Mouse (Mus musculus) midbrain, embryonic 15.5 days (tissue): ENCODE data around the gene Patz1. TPM values are rescaled to one million over a fixed set of nuclear protein-coding genes. Genes with fewer than 3 reads are reported as not detected.

Experiments used
- ATAC-seq: fragments of 200-750 bp; cut with Nextera tagmentation; replicated peaks from 2 replicates; pipeline ENCODE4 v1.8.0; 2017; ENCODE audit warnings: moderate TSS enrichment
- H3K27ac ChIP-seq: fragments of 300-500 bp; sonication (generic); 2 replicates; pipeline ENCODE4 v1.5.1; 2015; ENCODE audit warnings: mild to moderate bottlenecking, inconsistent platforms
- H3K27me3 ChIP-seq: fragments of 300-500 bp; sonication (generic); replicated peaks from 2 replicates; pipeline ENCODE4 v1.6.1; 2015; ENCODE audit warnings: inconsistent platforms
- H3K36me3 ChIP-seq: fragments of 300-500 bp; sonication (generic); replicated peaks from 2 replicates; pipeline ENCODE4 v1.6.1; 2015; ENCODE audit warnings: inconsistent platforms
- H3K4me1 ChIP-seq: fragments of 300-500 bp; sonication (generic); 2 replicates; pipeline ENCODE4 v1.6.1; 2015; ENCODE audit warnings: inconsistent platforms
- H3K4me2 ChIP-seq: fragments of 300-500 bp; sonication (generic); 2 replicates; pipeline ENCODE4 v1.6.1; 2015; ENCODE audit warnings: inconsistent platforms, mild to moderate bottlenecking, moderate library complexity
- H3K4me3 ChIP-seq: fragments of 300-500 bp; sonication (generic); 2 replicates; pipeline ENCODE4 v1.5.1; 2015; ENCODE audit warnings: mild to moderate bottlenecking, inconsistent platforms
- H3K9ac ChIP-seq: fragments of 300-500 bp; sonication (generic); 2 replicates; pipeline ENCODE4 v1.6.1; 2015; ENCODE audit warnings: mild to moderate bottlenecking, inconsistent platforms
- H3K9me3 ChIP-seq: fragments of 300-500 bp; sonication (generic); 2 replicates; pipeline ENCODE4 v1.6.1; 2016; ENCODE audit warnings: inconsistent platforms
- WGBS: fragments of 180-500 bp; shearing (Covaris S2); methylation state at CpG from one replicate; pipeline ENCODE4 v1.1.7; 2015; ENCODE audit warnings: mixed read lengths; 5-methylcytosine and 5-hydroxymethylcytosine counted together
- polyA plus RNA-seq: library from polyadenylated mRNA; unstranded; fragments of >200 nt; fragmentation: Nextera tagmentation; extraction: Ambion mirVana; gene quantifications from 2 replicates; pipeline ENCODE4 v1.2.1, GENCODE M21; 2015

Patz1 gene
- polyA plus RNA-seq, 1 experiment from 2014 or later: 60.9 TPM

DNA sequence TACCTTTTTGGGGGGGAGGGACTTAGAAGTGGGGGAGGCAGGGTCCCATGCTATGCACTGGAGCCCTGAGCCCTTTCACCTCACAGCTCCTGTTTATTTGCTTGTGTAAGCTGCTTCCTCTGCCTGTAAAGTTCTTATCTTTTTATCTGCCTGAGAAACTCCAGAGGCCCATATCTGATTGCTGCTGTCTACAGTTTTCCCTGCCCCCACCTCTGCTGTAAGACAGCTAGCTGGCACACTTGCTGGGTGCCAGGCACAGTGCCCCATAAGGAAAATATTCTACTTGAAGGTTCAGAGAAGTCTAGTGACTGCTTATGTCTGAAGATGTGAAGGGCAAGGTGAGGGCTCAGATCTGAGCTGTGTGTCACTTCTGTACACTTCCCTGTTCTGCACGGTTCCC, 24.6 kb downstream of the Patz1 start:
- no peak for ATAC-seq
- H3K36me3 ChIP-seq: peaks cover 25% of the 10 kb centered on the region
- WGBS: 93% methylated on average over 1 of the region's 1 CpGs
- no peaks in the 10 kb centered on the region for H3K4me1 ChIP-seq
- no peak overlapping the region for H3K9ac ChIP-seq
- H3K27me3 ChIP-seq: no peaks in the 10 kb centered on the region
- H3K4me2 ChIP-seq: no peak overlapping the region
- no peak overlapping the region for H3K27ac ChIP-seq
- no peaks in the 10 kb centered on the region for H3K9me3 ChIP-seq
- no peak overlapping the region for H3K4me3 ChIP-seq

GRCm38 (mm10) chr11:3314148-3314547, 25.5 kb downstream of the Patz1 start:
- no peak overlapping the region for H3K4me2 ChIP-seq
- H3K4me3 ChIP-seq: no peak overlapping the region
- no peaks in the 10 kb centered on the region for H3K4me1 ChIP-seq
- H3K36me3 ChIP-seq: peaks cover 16% of the 10 kb centered on the region
- H3K27me3 ChIP-seq: no peaks in the 10 kb centered on the region
- 29% methylated on average over 2 of the region's 2 CpGs for WGBS
- no peak overlapping the region for H3K9ac ChIP-seq
- no peaks in the 10 kb centered on the region for H3K9me3 ChIP-seq
- H3K27ac ChIP-seq: no peak overlapping the region
- ATAC-seq: 0 out of 2 replicates have a peak, but pooled peaks have one; percentile 35

DNA sequence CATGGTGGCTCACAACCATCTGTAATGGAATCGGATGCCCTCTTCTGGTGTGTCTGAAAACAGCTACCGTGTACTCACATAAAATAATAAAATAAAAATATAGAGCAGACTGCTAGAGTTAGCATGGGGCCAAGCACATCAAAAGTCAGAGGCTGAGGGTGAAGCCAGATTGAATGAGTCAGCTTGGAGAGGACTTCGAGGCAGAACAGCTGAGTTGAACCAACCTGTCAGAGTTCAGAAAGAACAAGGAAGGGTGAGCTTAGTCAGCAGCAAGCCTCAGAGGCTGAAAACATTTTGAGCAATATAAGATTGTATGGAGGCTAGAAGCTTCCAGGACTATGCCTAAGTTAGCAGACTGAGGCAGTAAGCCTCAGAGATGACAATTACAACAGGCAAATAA, 29.6 kb downstream of the Patz1 start:
- Histone ChIP-seq H3K4me2 (no peak overlapping the region), H3K4me3 (no peak overlapping the region), H3K9ac (no peak overlapping the region), H3K27me3 (no peaks in the 10 kb centered on the region), H3K27ac (no peak overlapping the region), H3K36me3 (no peaks in the 10 kb centered on the region), H3K9me3 (no peaks in the 10 kb centered on the region), H3K4me1 (no peaks in the 10 kb centered on the region)
- ATAC-seq: no peak
- 89% methylated on average over 3 of the region's 3 CpGs for WGBS

- H3K27me3 ChIP-seq: no peaks in the 10 kb centered on the region
- 85% methylated on average over 5 of the region's 5 CpGs for WGBS
- no peak overlapping the region for H3K4me2 ChIP-seq
- H3K27ac ChIP-seq: no peak overlapping the region
- no peaks in the 10 kb centered on the region for H3K9me3 ChIP-seq
- no peak for ATAC-seq
- H3K4me3 ChIP-seq: no peak overlapping the region
- no peaks in the 10 kb centered on the region for H3K36me3 ChIP-seq
- H3K9ac ChIP-seq: no peak overlapping the region
- H3K4me1 ChIP-seq: peaks cover 27% of the 10 kb centered on the region
Observed at GRCm38 (mm10) chr11:3328271-3328670, 39.6 kb downstream of the Patz1 start.

DNA sequence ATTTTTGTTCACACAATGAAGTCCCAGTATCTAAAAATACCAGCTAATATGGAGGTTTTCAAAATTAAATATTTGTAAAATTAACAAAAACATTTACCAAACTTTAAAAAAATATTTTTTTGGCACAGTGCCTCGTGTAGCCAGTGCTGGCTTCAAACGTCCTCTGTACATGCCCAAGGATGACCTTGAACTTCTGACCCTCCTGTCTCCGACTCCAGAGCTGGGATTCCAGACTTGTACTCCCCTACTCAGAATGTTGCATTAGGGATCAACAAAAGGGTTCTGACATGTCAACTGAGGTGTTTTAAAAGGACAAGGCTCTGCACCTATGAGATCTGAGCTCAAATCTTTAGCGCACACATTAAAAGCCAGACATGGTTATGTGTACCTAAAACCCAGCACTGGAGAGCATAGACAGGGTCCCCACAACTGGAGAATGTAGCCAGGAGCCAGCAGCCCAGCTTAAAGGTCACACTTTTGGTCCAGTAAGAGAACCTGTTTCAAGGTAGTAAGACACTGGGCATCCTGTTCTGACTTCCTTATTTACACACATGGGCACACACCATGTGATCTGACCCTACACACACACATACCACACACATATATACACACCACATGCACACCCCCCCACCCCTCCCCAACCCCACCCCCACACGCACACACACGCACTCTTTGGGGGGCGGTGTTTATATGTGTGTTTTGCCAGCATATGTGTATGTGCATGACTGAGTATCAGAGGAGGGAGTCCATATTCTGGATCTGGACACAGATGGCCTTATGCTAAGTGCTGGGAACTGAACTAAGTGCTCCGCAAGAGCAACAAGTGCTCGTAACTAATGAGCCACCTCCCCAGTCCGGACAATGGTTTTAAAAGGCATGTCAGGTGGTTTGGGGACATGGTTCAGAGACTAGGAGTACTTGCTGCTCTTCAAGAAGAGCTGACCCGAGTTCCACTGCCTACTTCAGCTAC, 40.4 kb downstream of the Patz1 start:
- Histone ChIP-seq H3K4me3 (no peak overlapping the region), H3K27ac (no peak overlapping the region), H3K9ac (no peak overlapping the region), H3K4me2 (no peak overlapping the region), H3K9me3 (no peaks in the 10 kb centered on the region), H3K36me3 (peaks cover 2% of the 10 kb centered on the region; the same call in 1 of the 2 replicates), H3K4me1 (peaks cover 27% of the 10 kb centered on the region), H3K27me3 (no peaks in the 10 kb centered on the region)
- 77% methylated on average over 11 of the region's 11 CpGs for WGBS
- ATAC-seq: no peak

DNA sequence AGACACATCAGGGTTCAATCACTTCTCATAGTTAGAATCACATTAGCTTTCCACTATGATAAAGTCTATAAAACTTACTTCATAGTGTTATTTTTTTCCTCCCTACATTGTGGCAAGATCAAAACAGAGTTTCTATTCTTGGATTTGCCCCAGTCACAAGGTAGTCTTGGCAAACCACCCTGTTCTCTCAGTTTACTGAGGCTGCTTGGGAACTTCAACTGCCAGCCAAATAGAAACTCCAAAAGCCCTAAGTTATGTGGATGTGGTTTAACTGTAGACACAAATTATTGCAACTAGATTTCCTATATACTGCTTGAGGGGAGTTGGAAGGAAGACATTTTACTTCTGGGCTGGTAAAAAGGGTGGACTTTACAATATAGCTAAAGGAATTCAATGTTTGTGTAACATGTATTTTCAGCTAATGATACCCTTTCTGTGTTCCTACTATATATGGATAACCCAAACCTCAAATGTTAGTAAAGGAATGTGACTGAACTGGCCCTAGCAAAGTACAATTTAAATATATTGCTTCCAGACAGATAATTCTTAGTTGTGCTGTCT, 41.3 kb downstream of the Patz1 start, which contains the start of gene Pik3ip1:
TSS of gene Pik3ip1 (plus strand) at position 511 of the 561 bp plus-strand sequence.
- no peak for ATAC-seq

DNA sequence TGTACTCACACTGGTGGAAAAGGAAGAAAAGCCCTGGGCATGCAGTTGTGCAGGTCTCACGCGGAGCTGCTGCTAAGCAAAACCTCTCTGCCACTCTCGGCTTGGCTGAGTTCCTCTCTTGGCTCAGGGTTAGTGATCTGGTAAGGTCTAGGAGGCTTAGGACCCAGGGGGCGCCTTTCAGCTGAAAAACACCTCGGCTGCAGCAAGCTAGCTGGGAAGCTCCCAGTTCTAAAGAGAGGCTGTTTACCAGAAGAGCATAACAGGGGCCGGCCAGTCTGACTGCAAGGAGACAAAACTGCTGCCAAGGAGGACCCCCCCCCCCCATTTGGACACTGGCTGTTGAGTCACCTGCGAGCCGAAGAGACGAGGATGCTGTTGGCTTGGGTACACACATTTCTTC, 41.9 kb downstream of the Patz1 start:
- H3K9ac ChIP-seq: peak overlapping the region; percentile 50
- H3K36me3 ChIP-seq: peaks cover 5% of the 10 kb centered on the region; the same call in 1 of the 2 replicates
- peak overlapping the region; percentile 100 for H3K4me2 ChIP-seq
- H3K4me3 ChIP-seq: peak overlapping the region; percentile 71
- no peaks in the 10 kb centered on the region for H3K9me3 ChIP-seq
- H3K27me3 ChIP-seq: no peaks in the 10 kb centered on the region
- peak overlapping the region; percentile 71 for H3K27ac ChIP-seq
- 0% methylated on average over 9 of the region's 9 CpGs for WGBS
- H3K4me1 ChIP-seq: peaks cover 27% of the 10 kb centered on the region
- peak; percentile 50 for ATAC-seq

More for the DNA sequence above, 41.3 kb downstream of the Patz1 start, which contains the start of gene Pik3ip1:
- Histone ChIP-seq H3K4me3 (peak within 1 kb of the TSS; percentile 71), H3K9ac (peak within 1 kb of the TSS; percentile 50), H3K4me2 (peak within 1 kb of the TSS; percentile 100), H3K27me3 (no peaks in the 10 kb centered on the region), H3K4me1 (peaks cover 27% of the 10 kb centered on the region), H3K9me3 (no peaks in the 10 kb centered on the region), H3K36me3 (peaks cover 5% of the 10 kb centered on the region; the same call in 1 of the 2 replicates), H3K27ac (peak within 1 kb of the TSS; percentile 71)

GRCm38 (mm10) chr11:3330991-3331750, 42.5 kb downstream of the Patz1 start:
- peak overlapping the region; percentile 100 for H3K4me2 ChIP-seq
- peak overlapping the region; percentile 50 for H3K9ac ChIP-seq
- peaks cover 27% of the 10 kb centered on the region for H3K4me1 ChIP-seq
- peak overlapping the region; percentile 71 for H3K4me3 ChIP-seq
- peak overlapping the region; percentile 71 for H3K27ac ChIP-seq
- H3K9me3 ChIP-seq: no peaks in the 10 kb centered on the region
- H3K36me3 ChIP-seq: peaks cover 5% of the 10 kb centered on the region; the same call in 1 of the 2 replicates
- H3K27me3 ChIP-seq: no peaks in the 10 kb centered on the region
- WGBS: under 1% methylated on average over 14 of the region's 14 CpGs
- ATAC-seq: no peak

GRCm38 (mm10) chr11:3331756-3332642, 43.3 kb downstream of the Patz1 start:
- Histone ChIP-seq H3K9me3 (no peaks in the 10 kb centered on the region), H3K36me3 (peaks cover 5% of the 10 kb centered on the region; the same call in 1 of the 2 replicates), H3K4me3 (peak overlapping the region; percentile 71), H3K27me3 (no peaks in the 10 kb centered on the region), H3K27ac (peak overlapping the region; percentile 71), H3K4me1 (peaks cover 30% of the 10 kb centered on the region), H3K9ac (peak overlapping the region; percentile 50), H3K4me2 (peak overlapping the region; percentile 100)
- peak; percentile 98 for ATAC-seq
- WGBS: under 1% methylated on average over 75 of the region's 75 CpGs

DNA sequence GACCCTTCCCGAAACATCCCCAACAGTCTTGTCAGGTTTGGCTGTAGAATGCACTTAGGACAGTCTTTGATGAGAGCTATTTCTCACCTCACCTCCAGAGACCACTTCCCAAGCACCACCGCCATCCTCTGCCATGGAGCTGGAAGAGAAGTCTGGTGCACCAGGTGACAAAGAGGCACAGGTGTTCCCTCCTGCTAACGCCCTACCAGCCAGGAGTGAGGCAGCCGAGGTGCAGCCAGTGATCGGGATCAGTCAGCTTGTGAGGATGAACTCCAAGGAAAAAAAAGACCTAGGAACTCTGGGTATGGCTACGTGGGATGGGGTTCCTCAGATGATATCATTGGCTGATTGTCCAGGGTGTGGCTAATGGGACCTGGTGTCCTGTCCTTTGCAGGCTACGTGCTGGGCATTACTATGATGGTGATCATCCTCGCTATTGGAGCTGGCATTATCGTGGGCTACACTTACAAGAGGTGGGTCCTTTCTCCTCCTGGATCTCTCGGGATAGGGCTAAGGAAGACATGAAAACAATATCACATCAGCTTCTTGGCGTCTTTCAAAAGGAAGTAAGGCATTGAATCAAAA, 44.5 kb downstream of the Patz1 start:
- WGBS: 87% methylated on average over 11 of the region's 11 CpGs
- Histone ChIP-seq H3K9ac (no peak overlapping the region), H3K27ac (no peak overlapping the region), H3K36me3 (peaks cover 5% of the 10 kb centered on the region; the same call in 1 of the 2 replicates), H3K27me3 (no peaks in the 10 kb centered on the region), H3K9me3 (no peaks in the 10 kb centered on the region), H3K4me3 (no peak overlapping the region), H3K4me1 (peaks cover 41% of the 10 kb centered on the region), H3K4me2 (peak overlapping the region; percentile 100)
- ATAC-seq: no peak

GRCm38 (mm10) chr11:3334141-3334710, 45.6 kb downstream of the Patz1 start:
- H3K4me1 ChIP-seq: peaks cover 41% of the 10 kb centered on the region
- no peaks in the 10 kb centered on the region for H3K9me3 ChIP-seq
- no peaks in the 10 kb centered on the region for H3K27me3 ChIP-seq
- no peak overlapping the region for H3K4me2 ChIP-seq
- H3K27ac ChIP-seq: no peak overlapping the region
- H3K9ac ChIP-seq: no peak overlapping the region
- H3K4me3 ChIP-seq: no peak overlapping the region
- no peak for ATAC-seq
- WGBS: 91% methylated on average over 11 of the region's 11 CpGs
- peaks cover 5% of the 10 kb centered on the region; the same call in 1 of the 2 replicates for H3K36me3 ChIP-seq
